Mouse (Mus musculus) midbrain, embryonic 15.5 days (tissue): ENCODE results near the gene Lasp1. TPM values are rescaled to one million over a fixed set of nuclear protein-coding genes. Genes with fewer than 3 reads are reported as not detected.

Source experiments
- ATAC-seq: fragments of 200-750 bp; cut with Nextera tagmentation; replicated peaks from 2 replicates; pipeline ENCODE4 v1.8.0; 2017; ENCODE audit warnings: moderate TSS enrichment
- H3K27ac ChIP-seq: fragments of 300-500 bp; sonication (generic); 2 replicates; pipeline ENCODE4 v1.5.1; 2015; ENCODE audit warnings: mild to moderate bottlenecking, inconsistent platforms
- H3K27me3 ChIP-seq: fragments of 300-500 bp; sonication (generic); replicated peaks from 2 replicates; pipeline ENCODE4 v1.6.1; 2015; ENCODE audit warnings: inconsistent platforms
- H3K36me3 ChIP-seq: fragments of 300-500 bp; sonication (generic); replicated peaks from 2 replicates; pipeline ENCODE4 v1.6.1; 2015; ENCODE audit warnings: inconsistent platforms
- H3K4me1 ChIP-seq: fragments of 300-500 bp; sonication (generic); 2 replicates; pipeline ENCODE4 v1.6.1; 2015; ENCODE audit warnings: inconsistent platforms
- H3K4me2 ChIP-seq: fragments of 300-500 bp; sonication (generic); 2 replicates; pipeline ENCODE4 v1.6.1; 2015; ENCODE audit warnings: inconsistent platforms, mild to moderate bottlenecking, moderate library complexity
- H3K4me3 ChIP-seq: fragments of 300-500 bp; sonication (generic); 2 replicates; pipeline ENCODE4 v1.5.1; 2015; ENCODE audit warnings: mild to moderate bottlenecking, inconsistent platforms
- H3K9ac ChIP-seq: fragments of 300-500 bp; sonication (generic); 2 replicates; pipeline ENCODE4 v1.6.1; 2015; ENCODE audit warnings: mild to moderate bottlenecking, inconsistent platforms
- H3K9me3 ChIP-seq: fragments of 300-500 bp; sonication (generic); 2 replicates; pipeline ENCODE4 v1.6.1; 2016; ENCODE audit warnings: inconsistent platforms
- WGBS: fragments of 180-500 bp; shearing (Covaris S2); methylation state at CpG from one replicate; pipeline ENCODE4 v1.1.7; 2015; ENCODE audit warnings: mixed read lengths; 5-methylcytosine and 5-hydroxymethylcytosine counted together
- polyA plus RNA-seq: library from polyadenylated mRNA; unstranded; fragments of >200 nt; fragmentation: Nextera tagmentation; extraction: Ambion mirVana; gene quantifications from 2 replicates; pipeline ENCODE4 v1.2.1, GENCODE M21; 2015

The Lasp1 gene
- polyA plus RNA-seq, 1 experiment from 2014 or later = 199 TPM

- Histone ChIP-seq H3K9me3 (no peaks in the 10 kb centered on the region), H3K4me1 (peaks cover 18% of the 10 kb centered on the region), H3K36me3 (peaks cover 25% of the 10 kb centered on the region), H3K27ac (peak overlapping the region; percentile 94), H3K4me3 (no peak overlapping the region), H3K27me3 (no peaks in the 10 kb centered on the region), H3K9ac (no peak overlapping the region), H3K4me2 (peak overlapping the region; percentile 55)
- 62% methylated on average over 11 of the region's 11 CpGs for WGBS
- no peak for ATAC-seq
These were observed 40.8 kb downstream of the Lasp1 start for GRCm38 (mm10) chr11:97839441-97840134.

DNA sequence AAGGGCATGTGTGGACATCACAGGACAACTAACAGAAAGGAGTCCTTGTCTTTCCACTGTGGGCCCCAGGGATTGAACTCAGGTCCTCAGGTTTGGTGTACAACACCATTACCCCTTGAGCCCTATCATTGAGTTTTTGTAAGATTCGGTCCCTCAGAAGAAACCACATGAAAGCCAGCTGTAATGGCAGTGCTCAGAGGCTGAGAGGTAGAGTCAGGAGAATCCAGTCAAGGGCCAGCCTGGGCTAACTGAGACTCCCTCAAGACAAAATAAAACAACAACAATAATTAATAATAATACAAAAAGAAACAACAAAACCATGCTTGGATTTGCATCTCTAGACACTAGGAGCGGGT lies 41.3 kb downstream of the Lasp1 start:
- H3K9ac ChIP-seq = peak overlapping the region; percentile 75
- H3K36me3 ChIP-seq = peaks cover 20% of the 10 kb centered on the region
- WGBS = 66% methylated on average over 2 of the region's 2 CpGs
- peak overlapping the region; percentile 94 for H3K27ac ChIP-seq
- H3K4me3 ChIP-seq = peak overlapping the region; percentile 61
- peak overlapping the region; percentile 55 for H3K4me2 ChIP-seq
- ATAC-seq = no peak
- no peaks in the 10 kb centered on the region for H3K27me3 ChIP-seq
- peaks cover 18% of the 10 kb centered on the region for H3K4me1 ChIP-seq
- H3K9me3 ChIP-seq = no peaks in the 10 kb centered on the region

DNA sequence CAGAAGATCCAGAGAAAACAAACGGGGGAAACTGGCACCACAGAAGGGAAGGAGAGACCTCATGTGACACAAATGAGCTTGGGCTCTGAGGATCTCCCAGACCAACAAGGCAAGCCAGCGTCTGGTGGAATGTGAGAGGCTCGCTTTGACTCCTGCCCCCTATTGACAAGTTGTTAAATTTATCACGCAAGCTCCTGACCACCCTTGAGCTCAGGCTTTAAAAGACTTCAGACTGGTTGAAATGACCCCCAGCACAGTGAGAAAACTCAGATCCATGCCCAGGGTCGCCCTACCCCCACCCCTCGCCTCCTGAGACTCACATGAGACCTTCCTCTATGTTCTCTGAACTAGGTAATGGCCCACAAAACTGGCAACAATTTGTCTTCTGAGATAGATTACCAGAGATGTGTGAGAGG lies 41.7 kb downstream of the Lasp1 start, which contains the start of gene B230217C12Rik:
Gene B230217C12Rik (plus strand): TSS at position 242 of the 416 bp plus-strand sequence.
- H3K9ac ChIP-seq = peak within 1 kb of the TSS; percentile 75
- peaks cover 17% of the 10 kb centered on the region for H3K36me3 ChIP-seq
- no peaks in the 10 kb centered on the region for H3K27me3 ChIP-seq
- peak; percentile 74 for ATAC-seq
- no peaks in the 10 kb centered on the region for H3K9me3 ChIP-seq
- peaks cover 18% of the 10 kb centered on the region for H3K4me1 ChIP-seq
- peak within 1 kb of the TSS; percentile 61 for H3K4me3 ChIP-seq
- H3K4me2 ChIP-seq = peak within 1 kb of the TSS; percentile 55
- peak within 1 kb of the TSS; percentile 94 for H3K27ac ChIP-seq
- 1% methylated on average over 6 of the region's 6 CpGs for WGBS

- H3K4me3 ChIP-seq = peak overlapping the region; percentile 61
- peak overlapping the region; percentile 94 for H3K27ac ChIP-seq
- H3K27me3 ChIP-seq = no peaks in the 10 kb centered on the region
- H3K4me2 ChIP-seq = peak overlapping the region; percentile 55
- H3K4me1 ChIP-seq = peaks cover 18% of the 10 kb centered on the region
- 1% methylated on average over 22 of the region's 22 CpGs for WGBS
- peaks cover 12% of the 10 kb centered on the region; the same call in 1 of the 2 replicates for H3K36me3 ChIP-seq
- peak; percentile 91 for ATAC-seq
- H3K9ac ChIP-seq = peak overlapping the region; percentile 75
- H3K9me3 ChIP-seq = no peaks in the 10 kb centered on the region
These were observed 42.3 kb downstream of the Lasp1 start for GRCm38 (mm10) chr11:97840991-97841661.

DNA sequence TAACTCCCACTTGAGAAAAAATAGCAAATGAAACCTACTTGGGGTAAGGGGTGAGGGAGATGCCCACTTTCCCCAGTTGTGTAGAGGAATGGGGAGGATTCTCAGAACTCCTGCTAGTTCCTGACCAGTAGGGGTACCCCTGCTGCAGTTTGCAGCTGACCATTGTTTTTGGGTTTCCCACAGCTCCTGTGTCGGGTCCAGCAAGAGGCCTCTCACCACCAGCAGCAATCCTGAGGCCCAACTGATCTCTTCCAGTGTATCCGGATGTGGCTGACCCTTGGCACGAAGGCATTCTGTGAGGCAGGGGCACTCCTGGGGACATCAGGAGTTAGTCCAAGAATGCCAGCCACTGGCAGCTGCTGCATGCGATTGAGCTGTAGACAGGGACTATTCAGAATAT lies 43.2 kb downstream of the Lasp1 start:
- Histone ChIP-seq H3K9ac (peak overlapping the region; percentile 36), H3K36me3 (peaks cover 4% of the 10 kb centered on the region; the same call in 1 of the 2 replicates), H3K4me1 (peaks cover 18% of the 10 kb centered on the region), H3K9me3 (no peaks in the 10 kb centered on the region), H3K4me3 (peak overlapping the region; percentile 61), H3K4me2 (peak overlapping the region; percentile 55), H3K27me3 (no peaks in the 10 kb centered on the region), H3K27ac (peak overlapping the region; percentile 94)
- WGBS = 32% methylated on average over 4 of the region's 4 CpGs
- ATAC-seq = no peak

DNA sequence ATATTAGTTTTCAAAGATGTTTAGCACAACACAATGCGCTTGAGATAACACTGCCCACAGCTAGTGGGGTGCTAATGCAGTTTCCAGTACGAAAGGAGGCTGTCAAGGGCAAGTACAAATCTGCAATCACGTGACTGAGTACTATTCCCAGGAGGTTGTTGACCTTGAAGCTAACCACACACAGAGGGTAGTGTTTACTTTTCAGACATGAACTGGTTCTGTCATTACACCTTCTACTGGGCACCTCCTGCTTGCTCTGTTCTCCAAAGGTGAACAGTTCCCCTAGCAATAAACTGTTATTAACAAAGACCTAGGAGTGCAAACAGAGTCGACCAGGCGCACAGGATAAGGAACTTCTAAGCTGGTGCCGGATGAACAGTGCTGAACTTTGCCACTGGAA lies 51.6 kb downstream of the Lasp1 start:
- no peak overlapping the region for H3K4me3 ChIP-seq
- 77% methylated on average over 6 of the region's 6 CpGs for WGBS
- H3K27me3 ChIP-seq = no peaks in the 10 kb centered on the region
- H3K9ac ChIP-seq = no peak overlapping the region
- ATAC-seq = no peak
- no peak overlapping the region for H3K27ac ChIP-seq
- no peaks in the 10 kb centered on the region for H3K36me3 ChIP-seq
- no peak overlapping the region for H3K4me2 ChIP-seq
- H3K9me3 ChIP-seq = no peaks in the 10 kb centered on the region
- no peaks in the 10 kb centered on the region for H3K4me1 ChIP-seq

- Histone ChIP-seq H3K9ac (no peak overlapping the region), H3K9me3 (no peaks in the 10 kb centered on the region), H3K36me3 (no peaks in the 10 kb centered on the region), H3K4me1 (no peaks in the 10 kb centered on the region), H3K4me2 (no peak overlapping the region), H3K4me3 (no peak overlapping the region), H3K27ac (no peak overlapping the region), H3K27me3 (no peaks in the 10 kb centered on the region)
- no peak for ATAC-seq
- WGBS = 85% methylated on average over 2 of the region's 2 CpGs
These were observed 52.8 kb downstream of the Lasp1 start for GRCm38 (mm10) chr11:97851601-97852000.

- ATAC-seq = no peak
- no peak overlapping the region for H3K9ac ChIP-seq
- 97% methylated on average over 2 of the region's 2 CpGs for WGBS
- H3K4me3 ChIP-seq = no peak overlapping the region
- H3K27me3 ChIP-seq = no peaks in the 10 kb centered on the region
- H3K27ac ChIP-seq = no peak overlapping the region
- H3K4me1 ChIP-seq = no peaks in the 10 kb centered on the region
- H3K36me3 ChIP-seq = no peaks in the 10 kb centered on the region
- H3K9me3 ChIP-seq = no peaks in the 10 kb centered on the region
- H3K4me2 ChIP-seq = no peak overlapping the region
These were observed 56.7 kb downstream of the Lasp1 start for GRCm38 (mm10) chr11:97855473-97855872.

DNA sequence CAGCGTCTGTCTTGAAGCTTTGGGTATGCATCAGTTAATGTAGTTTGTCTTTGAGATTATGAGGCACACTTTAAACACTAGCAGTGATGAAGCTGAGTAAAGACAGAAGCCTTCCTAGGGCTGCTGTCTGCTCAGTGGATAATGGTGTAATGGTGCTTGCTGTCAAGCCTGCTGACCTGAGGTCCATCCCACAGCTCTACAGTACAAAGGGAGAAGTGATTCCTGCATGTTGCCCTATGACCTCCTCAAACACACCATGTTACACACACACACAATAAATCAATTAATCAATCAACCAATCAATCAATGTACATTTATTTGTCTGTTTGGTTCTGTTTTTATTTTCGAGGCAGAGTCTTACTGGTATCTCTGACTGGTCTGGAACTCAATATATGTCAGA lies 63.3 kb downstream of the Lasp1 start:
- H3K9ac ChIP-seq = no peak overlapping the region
- 84% methylated on average over 2 of the region's 2 CpGs for WGBS
- no peaks in the 10 kb centered on the region for H3K36me3 ChIP-seq

DNA sequence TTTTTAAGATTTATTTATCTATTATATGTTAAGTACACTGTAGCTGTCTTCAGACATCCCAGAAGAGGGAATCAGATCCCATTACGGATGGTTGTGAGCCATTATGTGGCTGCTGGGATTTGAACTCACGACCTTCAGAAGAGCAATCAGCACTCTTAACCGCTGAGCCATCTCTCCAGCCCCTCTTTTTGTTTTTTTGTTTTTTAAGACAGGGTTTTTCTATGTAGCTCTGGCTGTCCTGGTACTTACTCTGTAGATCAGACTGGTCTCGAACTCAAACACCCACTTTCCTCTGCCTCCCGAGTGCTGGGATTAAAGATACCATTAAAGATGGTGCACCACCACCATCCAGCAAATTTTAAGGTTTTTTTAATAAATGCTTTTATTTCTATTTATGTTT lies 66.6 kb downstream of the Lasp1 start:
- ATAC-seq = no peak
- no peak overlapping the region for H3K9ac ChIP-seq
- no peak overlapping the region for H3K4me3 ChIP-seq
- WGBS = 89% methylated on average over 5 of the region's 5 CpGs
- H3K4me1 ChIP-seq = no peaks in the 10 kb centered on the region
- H3K27ac ChIP-seq = no peak overlapping the region
- no peaks in the 10 kb centered on the region for H3K27me3 ChIP-seq
- H3K36me3 ChIP-seq = no peaks in the 10 kb centered on the region
- H3K4me2 ChIP-seq = no peak overlapping the region
- no peaks in the 10 kb centered on the region for H3K9me3 ChIP-seq

More for the DNA sequence above, 63.3 kb downstream of the Lasp1 start:
- H3K9me3 ChIP-seq = no peaks in the 10 kb centered on the region
- H3K4me3 ChIP-seq = no peak overlapping the region
- no peaks in the 10 kb centered on the region for H3K27me3 ChIP-seq
- H3K4me1 ChIP-seq = no peaks in the 10 kb centered on the region
- no peak for ATAC-seq
- H3K4me2 ChIP-seq = no peak overlapping the region
- H3K27ac ChIP-seq = no peak overlapping the region

DNA sequence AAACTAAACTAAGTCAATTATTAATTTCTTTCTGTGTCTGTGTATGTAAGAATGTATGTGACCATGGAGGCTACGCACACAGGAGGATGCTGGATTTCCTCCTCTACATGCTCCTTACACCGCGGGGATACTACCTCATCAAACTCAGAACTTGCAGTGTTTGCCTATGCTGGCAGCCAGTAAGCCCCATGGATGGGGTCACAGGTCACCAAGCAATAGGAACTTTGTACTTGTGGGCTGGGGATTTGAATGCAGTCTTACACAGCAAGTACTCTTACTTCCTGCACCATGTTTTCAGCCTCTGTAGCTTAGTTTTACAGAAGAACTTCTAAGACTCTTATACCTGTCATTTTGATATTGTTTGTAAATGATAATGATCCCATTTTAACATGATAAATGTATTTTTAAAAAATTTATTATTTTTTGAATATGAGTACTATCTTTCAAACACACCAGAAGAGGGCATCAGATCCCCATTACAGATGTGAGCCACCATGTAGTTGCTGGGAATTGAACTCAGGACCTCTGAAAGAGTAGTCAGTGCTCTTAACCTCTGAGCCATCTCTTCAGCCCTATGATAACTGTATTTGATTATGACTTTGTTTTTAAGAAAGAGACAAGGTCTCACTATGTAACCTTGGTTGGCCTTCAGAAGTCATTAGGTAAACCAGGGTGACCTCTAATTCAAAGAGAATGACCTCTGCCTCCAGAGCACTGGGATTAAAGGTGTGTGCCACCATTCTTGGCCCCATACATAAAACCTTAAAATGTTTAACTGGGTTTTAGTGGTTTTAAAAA lies 67.5 kb downstream of the Lasp1 start:
- no peaks in the 10 kb centered on the region for H3K4me1 ChIP-seq
- H3K4me3 ChIP-seq = no peak overlapping the region
- H3K9me3 ChIP-seq = no peaks in the 10 kb centered on the region
- no peak overlapping the region for H3K9ac ChIP-seq
- no peak overlapping the region for H3K4me2 ChIP-seq
- WGBS = 92% methylated on average over 3 of the region's 3 CpGs
- no peaks in the 10 kb centered on the region for H3K27me3 ChIP-seq
- H3K36me3 ChIP-seq = no peaks in the 10 kb centered on the region
- ATAC-seq = no peak
- no peak overlapping the region for H3K27ac ChIP-seq

DNA sequence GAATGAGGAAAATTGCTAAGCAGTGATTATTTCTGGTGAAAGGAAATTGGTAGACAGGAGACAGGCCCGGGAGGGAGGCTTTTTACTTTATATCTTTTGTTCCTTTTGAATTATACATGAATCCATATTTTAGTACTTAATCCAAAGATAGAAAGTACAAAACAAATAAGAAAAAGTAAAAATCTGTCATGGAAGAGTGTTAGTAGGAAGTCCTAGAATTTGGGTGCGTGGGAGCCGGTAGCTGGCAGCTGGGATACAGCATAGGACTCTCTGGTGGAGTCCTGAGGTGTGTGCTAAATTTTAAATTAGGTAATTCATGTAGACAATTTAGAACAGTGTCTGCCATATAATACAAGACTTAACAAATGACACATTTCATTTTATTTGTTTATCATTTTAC lies 68.8 kb downstream of the Lasp1 start:
- Histone ChIP-seq H3K27me3 (no peaks in the 10 kb centered on the region), H3K27ac (no peak overlapping the region), H3K4me2 (no peak overlapping the region), H3K36me3 (no peaks in the 10 kb centered on the region), H3K9ac (no peak overlapping the region), H3K4me1 (no peaks in the 10 kb centered on the region), H3K4me3 (no peak overlapping the region), H3K9me3 (no peaks in the 10 kb centered on the region)
- no peak for ATAC-seq
- WGBS = 91% methylated on average over 3 of the region's 3 CpGs
